22 mouse cellular contexts compared by ENCODE assay signal in the genomic region with DNA sequence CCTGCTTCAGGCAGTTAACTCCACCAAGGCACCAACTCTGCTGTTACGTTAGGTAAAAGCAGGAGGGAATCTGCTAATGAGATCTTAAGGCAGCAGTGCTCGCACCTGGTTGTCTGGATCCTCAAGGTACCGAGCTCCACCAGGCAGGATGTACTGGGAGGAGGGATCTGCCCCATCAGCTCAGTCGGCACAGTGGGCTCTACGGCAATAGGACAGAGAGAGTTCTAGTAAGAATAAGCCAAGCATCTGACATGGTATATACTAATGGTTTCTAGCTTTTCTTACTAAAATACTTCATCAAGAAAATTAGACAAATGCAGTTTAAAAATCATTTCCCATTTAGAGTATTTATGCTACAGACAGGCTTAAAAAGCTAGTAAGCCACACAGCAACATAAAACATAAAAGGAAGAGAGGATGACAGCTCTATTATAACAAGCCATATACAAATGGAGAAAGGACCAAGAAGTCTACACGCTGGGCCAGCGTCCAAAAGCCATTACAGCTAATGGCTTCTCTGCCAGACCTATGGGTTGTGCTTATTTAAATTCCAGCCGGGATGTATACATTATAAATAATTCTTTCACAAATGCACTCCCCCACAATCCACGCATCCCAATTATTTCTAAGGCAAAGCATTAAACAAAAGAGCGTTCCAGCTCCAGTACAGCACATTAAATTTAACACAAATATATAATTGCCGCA. TPM values are rescaled to one million over a fixed set of nuclear protein-coding genes. Genes with fewer than 3 reads are reported as not detected.
DNase-seq lines count a peak whose midpoint lies in the region; ATAC-seq and TF ChIP-seq lines count a peak whose summit lies in the region.
"Had no signal": no experiment of that assay in that cellular context is flagged by ENCODE, and none has a peak within 500 bp of the region (broad histone marks: within the 10 kb centered on the region; RNA-seq: fewer than 3 reads in every experiment).

No protein-coding gene starts in this region.

- no peaks in the 10 kb centered on the region for H3K4me1 ChIP-seq in forebrain, embryonic 16.5 days (replicated peaks; ENCODE audit: control insufficient read depth, insufficient read depth, low read length)
- H3K4me1 ChIP-seq in forebrain, postnatal 0 days (ENCODE audit: insufficient read depth) = no peaks in the 10 kb centered on the region
- no peaks in the 10 kb centered on the region for H3K4me1 ChIP-seq in kidney, embryonic 16.5 days (ENCODE audit: insufficient read depth, low read length)
- H3K4me1 ChIP-seq in neural tube, embryonic 12.5 days = peaks cover 13% of the 10 kb centered on the region
- peaks cover 10% of the 10 kb centered on the region; the same call in 1 of the 2 replicates for H3K4me1 ChIP-seq in neural tube, embryonic 15.5 days
- peaks cover 8% of the 10 kb centered on the region for H3K4me1 ChIP-seq in stomach, embryonic 16.5 days (ENCODE audit: control insufficient read depth, insufficient read depth, low read length)
- no peaks in the 10 kb centered on the region for H3K4me1 ChIP-seq in midbrain, embryonic 11.5 days (ENCODE audit: control insufficient read depth, insufficient read depth, low read length)

- no peak overlapping the region for H3K27ac ChIP-seq in forebrain, embryonic 16.5 days (ENCODE audit: low read length)
- no peak overlapping the region for H3K27ac ChIP-seq in forebrain, postnatal 0 days (ENCODE audit: low read depth, low read length)
- H3K27ac ChIP-seq in kidney, embryonic 16.5 days (ENCODE audit: low read length) = no peak overlapping the region; the same call in 1 of the 2 replicates
- no peak overlapping the region for H3K27ac ChIP-seq in neural tube, embryonic 12.5 days
- no peak overlapping the region for H3K27ac ChIP-seq in neural tube, embryonic 15.5 days (replicated peaks)
- no peak overlapping the region for H3K27ac ChIP-seq in stomach, embryonic 16.5 days (ENCODE audit: low read length)
- H3K27ac ChIP-seq in midbrain, embryonic 11.5 days (ENCODE audit: low read depth, low read length) = no peak overlapping the region
- H3K27ac ChIP-seq: layer of hippocampus, adult 2 months; midbrain, embryonic 10.5 days had no signal

- peaks cover 9% of the 10 kb centered on the region; the same call in 1 of the 2 replicates for H3K9me3 ChIP-seq in forebrain, embryonic 16.5 days (ENCODE audit: control insufficient read depth, low read length)
- H3K9me3 ChIP-seq in forebrain, postnatal 0 days (ENCODE audit: low read length) = 0 out of 2 replicates have a peak, but pooled peaks cover 5% of the 10 kb centered on the region
- no peaks in the 10 kb centered on the region for H3K9me3 ChIP-seq in kidney, embryonic 16.5 days (ENCODE audit: low read length)
- H3K9me3 ChIP-seq in neural tube, embryonic 12.5 days = no peaks in the 10 kb centered on the region
- H3K9me3 ChIP-seq in neural tube, embryonic 15.5 days (replicated peaks) = 0 out of 2 replicates have a peak, but pooled peaks cover 4% of the 10 kb centered on the region
- no peaks in the 10 kb centered on the region for H3K9me3 ChIP-seq in stomach, embryonic 16.5 days (replicated peaks; ENCODE audit: control insufficient read depth, low read length)
- H3K9me3 ChIP-seq in midbrain, embryonic 11.5 days (ENCODE audit: control insufficient read depth, low read length) = no peaks in the 10 kb centered on the region
- H3K9me3 ChIP-seq: midbrain, embryonic 10.5 days had no signal

- H3K36me3 ChIP-seq in forebrain, embryonic 16.5 days (ENCODE audit: control insufficient read depth, insufficient read depth) = no peaks in the 10 kb centered on the region
- H3K36me3 ChIP-seq in forebrain, postnatal 0 days (ENCODE audit: insufficient read depth) = no peaks in the 10 kb centered on the region
- H3K36me3 ChIP-seq in kidney, embryonic 16.5 days (ENCODE audit: insufficient read depth, low read length) = peaks cover 5% of the 10 kb centered on the region; the same call in 1 of the 2 replicates
- peaks cover 3% of the 10 kb centered on the region; the same call in 1 of the 2 replicates for H3K36me3 ChIP-seq in neural tube, embryonic 12.5 days
- no peaks in the 10 kb centered on the region for H3K36me3 ChIP-seq in neural tube, embryonic 15.5 days
- no peaks in the 10 kb centered on the region for H3K36me3 ChIP-seq in stomach, embryonic 16.5 days (ENCODE audit: control insufficient read depth, insufficient read depth, low read length)
- no peaks in the 10 kb centered on the region for H3K36me3 ChIP-seq in midbrain, embryonic 11.5 days (ENCODE audit: control insufficient read depth, insufficient read depth, low read length)

- H3K27me3 ChIP-seq in forebrain, embryonic 16.5 days (replicated peaks; ENCODE audit: control insufficient read depth, insufficient read depth, low read length) = no peaks in the 10 kb centered on the region
- H3K27me3 ChIP-seq in forebrain, postnatal 0 days (ENCODE audit: insufficient read depth, low read length) = no peaks in the 10 kb centered on the region
- H3K27me3 ChIP-seq in kidney, embryonic 16.5 days (ENCODE audit: insufficient read depth, low read length) = no peaks in the 10 kb centered on the region
- no peaks in the 10 kb centered on the region for H3K27me3 ChIP-seq in neural tube, embryonic 12.5 days (replicated peaks)
- H3K27me3 ChIP-seq in neural tube, embryonic 15.5 days (replicated peaks) = no peaks in the 10 kb centered on the region
- H3K27me3 ChIP-seq in stomach, embryonic 16.5 days (ENCODE audit: control insufficient read depth, insufficient read depth, low read length) = no peaks in the 10 kb centered on the region; the same call in none of the 2 replicates
- H3K27me3 ChIP-seq in midbrain, embryonic 11.5 days (ENCODE audit: control insufficient read depth, insufficient read depth, low read length) = no peaks in the 10 kb centered on the region

- H3K9ac ChIP-seq in forebrain, embryonic 16.5 days (replicated peaks; ENCODE audit: low read depth, low read length) = no peak overlapping the region
- no peak overlapping the region for H3K9ac ChIP-seq in forebrain, postnatal 0 days
- no peak overlapping the region for H3K9ac ChIP-seq in kidney, embryonic 16.5 days (replicated peaks; ENCODE audit: low read length)
- no peak overlapping the region for H3K9ac ChIP-seq in neural tube, embryonic 12.5 days
- no peak overlapping the region for H3K9ac ChIP-seq in neural tube, embryonic 15.5 days (replicated peaks)
- H3K9ac ChIP-seq in stomach, embryonic 16.5 days (ENCODE audit: low read length) = no peak overlapping the region
- H3K9ac ChIP-seq in midbrain, embryonic 11.5 days (ENCODE audit: low read length) = no peak overlapping the region

- H3K4me2 ChIP-seq in forebrain, embryonic 16.5 days (ENCODE audit: low read length) = no peak overlapping the region
- H3K4me2 ChIP-seq in forebrain, postnatal 0 days (ENCODE audit: low read depth) = no peak overlapping the region
- H3K4me2 ChIP-seq in kidney, embryonic 16.5 days (replicated peaks; ENCODE audit: low read depth, low read length) = no peak overlapping the region
- H3K4me2 ChIP-seq in neural tube, embryonic 12.5 days (replicated peaks) = no peak overlapping the region
- no peak overlapping the region for H3K4me2 ChIP-seq in neural tube, embryonic 15.5 days
- no peak overlapping the region for H3K4me2 ChIP-seq in stomach, embryonic 16.5 days (ENCODE audit: low read depth, low read length)
- H3K4me2 ChIP-seq in midbrain, embryonic 11.5 days = no peak overlapping the region
- H3K4me2 ChIP-seq: heart, embryonic 11.5 days; liver, embryonic 11.5 days had no signal

- TF ChIP-seq CTCF in forebrain, postnatal 0 days (IDR thresholded peaks at IDR 0.05; ENCODE audit: low read depth) = no peak

- DNase-seq in forebrain, postnatal 0 days = no peak
- DNase-seq in kidney, postnatal 36 days = no peak
- DNase-seq in midbrain, embryonic 11.5 days (ENCODE audit: low spot score, missing footprints) = no peak
- DNase-seq: adrenal gland, adult 2 months; cerebellum, adult 11-12 months; cerebellum, postnatal 25 days; gastrocnemius, postnatal 10 days; heart, postnatal 14 days; lung, postnatal 14 days; retina, postnatal 1 day had no signal

- 51% methylated on average over 11 of the region's 11 CpGs for WGBS in forebrain, embryonic 16.5 days
- WGBS in forebrain, postnatal 0 days = 58% methylated on average over 11 of the region's 11 CpGs
- 62% methylated on average over 11 of the region's 11 CpGs for WGBS in kidney, embryonic 16.5 days
- WGBS in neural tube, embryonic 12.5 days = 67% methylated on average over 11 of the region's 11 CpGs
- 38% methylated on average over 11 of the region's 11 CpGs for WGBS in neural tube, embryonic 15.5 days
- WGBS in stomach, embryonic 16.5 days = 48% methylated on average over 11 of the region's 11 CpGs
- 94% methylated on average over 11 of the region's 11 CpGs for WGBS in midbrain, embryonic 11.5 days

- 0 out of 2 replicates have a peak, but pooled peaks have one; percentile 36 for ATAC-seq in forebrain, embryonic 16.5 days
- ATAC-seq in forebrain, postnatal 0 days = no peak
- ATAC-seq in kidney, embryonic 16.5 days (ENCODE audit: low FRiP score, low TSS enrichment) = peak; percentile 73
- 0 out of 2 replicates have a peak, but pooled peaks have one; percentile 48 for ATAC-seq in neural tube, embryonic 12.5 days (ENCODE audit: low FRiP score, low read depth)
- no peak; the same call in 1 of the 2 replicates for ATAC-seq in neural tube, embryonic 15.5 days (ENCODE audit: low FRiP score)
- ATAC-seq in stomach, embryonic 16.5 days (ENCODE audit: insufficient read depth, low FRiP score) = peak; percentile 62; the same call in 1 of the 2 replicates
- ATAC-seq in midbrain, embryonic 11.5 days (ENCODE audit: low FRiP score) = no peak
- ATAC-seq: inflammation-experienced regulatory T-cells, adult 6 months had no signal

- H3K4me3 ChIP-seq in forebrain, embryonic 16.5 days (replicated peaks; ENCODE audit: low read length) = no peak overlapping the region
- no peak overlapping the region for H3K4me3 ChIP-seq in forebrain, postnatal 0 days (ENCODE audit: low read depth, low read length)
- no peak overlapping the region for H3K4me3 ChIP-seq in kidney, embryonic 16.5 days (ENCODE audit: low read length)
- H3K4me3 ChIP-seq in neural tube, embryonic 12.5 days = no peak overlapping the region
- no peak overlapping the region for H3K4me3 ChIP-seq in neural tube, embryonic 15.5 days (replicated peaks)
- H3K4me3 ChIP-seq in stomach, embryonic 16.5 days (replicated peaks; ENCODE audit: low read length) = no peak overlapping the region
- H3K4me3 ChIP-seq in midbrain, embryonic 11.5 days (ENCODE audit: low read depth, low read length) = no peak overlapping the region
- H3K4me3 ChIP-seq: layer of hippocampus, adult 2 months; midbrain, embryonic 10.5 days had no signal

RNA-seq across cellular contexts. Expression of a gene that starts 37.4 kb away (rescaled TPM):
- polyA plus RNA-seq in forebrain, embryonic 16.5 days (2015; fragmentation: Nextera tagmentation; extraction: Ambion mirVana) = not detected in 2 replicates
- total RNA-seq in forebrain, postnatal 0 days (2014; rRNA removed) = not detected in 2 replicates
- polyA plus RNA-seq in forebrain, postnatal 0 days (2015; fragmentation: Nextera tagmentation; extraction: Ambion mirVana) = not detected in 2 replicates
- not detected in 2 replicates for polyA plus RNA-seq in kidney, embryonic 16.5 days (2015; fragmentation: Nextera tagmentation; extraction: Ambion mirVana)
- not detected in 2 replicates for polyA plus RNA-seq in neural tube, embryonic 12.5 days (2016; fragmentation: Nextera tagmentation; extraction: Ambion mirVana)
- not detected in 2 replicates for polyA plus RNA-seq in neural tube, embryonic 15.5 days (2015; fragmentation: Nextera tagmentation; extraction: Ambion mirVana)
- not detected in 2 replicates for polyA plus RNA-seq in stomach, embryonic 16.5 days (2015; fragmentation: Nextera tagmentation; extraction: Ambion mirVana)
- polyA plus RNA-seq in midbrain, embryonic 11.5 days (2014; fragmentation: Nextera tagmentation; extraction: Ambion mirVana) = not detected in 2 replicates
- total RNA-seq: adrenal gland, adult 2 months; gastrocnemius, postnatal 10 days; heart, postnatal 14 days; layer of hippocampus, adult 2 months; left cerebral cortex, postnatal 36 days; monocyte, adult 5-6 weeks had no signal
- polyA plus RNA-seq: adrenal gland, adult 2 months; heart, embryonic 11.5 days; inflammation-experienced regulatory T-cells, adult 6 months; liver, embryonic 11.5 days; midbrain, embryonic 10.5 days had no signal

RNA-seq across cellular contexts. Expression of a gene that starts 44.0 kb away (rescaled TPM):
- polyA plus RNA-seq in forebrain, embryonic 16.5 days (2015; fragmentation: Nextera tagmentation; extraction: Ambion mirVana) = 35.0 and 37.5 TPM in 2 replicates
- total RNA-seq in forebrain, postnatal 0 days (2014; rRNA removed) = 20.4 and 23.0 TPM in 2 replicates
- polyA plus RNA-seq in forebrain, postnatal 0 days (2015; fragmentation: Nextera tagmentation; extraction: Ambion mirVana) = 33.4 and 37.0 TPM in 2 replicates
- polyA plus RNA-seq in kidney, embryonic 16.5 days (2015; fragmentation: Nextera tagmentation; extraction: Ambion mirVana) = 35.6 and 37.1 TPM in 2 replicates
- polyA plus RNA-seq in neural tube, embryonic 12.5 days (2016; fragmentation: Nextera tagmentation; extraction: Ambion mirVana) = 51.2 and 54.7 TPM in 2 replicates
- 30.9 and 32.7 TPM in 2 replicates for polyA plus RNA-seq in neural tube, embryonic 15.5 days (2015; fragmentation: Nextera tagmentation; extraction: Ambion mirVana)
- 29.3 and 38.9 TPM in 2 replicates for polyA plus RNA-seq in stomach, embryonic 16.5 days (2015; fragmentation: Nextera tagmentation; extraction: Ambion mirVana)
- polyA plus RNA-seq in midbrain, embryonic 11.5 days (2014; fragmentation: Nextera tagmentation; extraction: Ambion mirVana) = 37.3 and 38.2 TPM in 2 replicates

Comparison
In these comparisons a context has a peak if more than half of its experiments do, and no peak if none do; other contexts are left out.
1. ATAC-seq: peak in forebrain, embryonic 16.5 days (single experiment), kidney, embryonic 16.5 days (single experiment), neural tube, embryonic 12.5 days (single experiment) and stomach, embryonic 16.5 days (single experiment); none in forebrain, postnatal 0 days (single experiment), neural tube, embryonic 15.5 days (single experiment) and midbrain, embryonic 11.5 days (single experiment).